In genomic region chr12:90945743-90946527, GRCm38 (mm10) we compare ENCODE assay signal across 20 mouse cellular contexts.
DNase-seq lines count a peak whose midpoint lies in the region; ATAC-seq lines count a peak whose summit lies in the region.
"Had no signal": no experiment of that assay in that cellular context is flagged by ENCODE, and none has a peak within 500 bp of the region (broad histone marks: within the 10 kb centered on the region; RNA-seq: fewer than 3 reads in every experiment).

No protein-coding gene starts in this region.

- no peaks in the 10 kb centered on the region for H3K27me3 ChIP-seq in heart, embryonic 14.5 days (ENCODE audit: control insufficient read depth, insufficient read depth, low read length)
- H3K27me3 ChIP-seq: stomach, embryonic 15.5 days had no signal

- intact Hi-C loops in left cerebral cortex, postnatal 10 days (cut with DNase I), result no loop called here

- H3K9me3 ChIP-seq in heart, embryonic 14.5 days (ENCODE audit: control insufficient read depth, low read length), result no peaks in the 10 kb centered on the region
- H3K9me3 ChIP-seq: midbrain, embryonic 10.5 days; stomach, embryonic 15.5 days had no signal

- H3K4me2 ChIP-seq in heart, embryonic 14.5 days (ENCODE audit: low read length), result peak overlapping the region; percentile 46
- H3K4me2 ChIP-seq: hindbrain, embryonic 14.5 days; stomach, embryonic 15.5 days had no signal

- no peaks in the 10 kb centered on the region for H3K36me3 ChIP-seq in heart, embryonic 14.5 days (ENCODE audit: control insufficient read depth, insufficient read depth, low read length)
- H3K36me3 ChIP-seq: midbrain, embryonic 10.5 days; stomach, embryonic 15.5 days had no signal

- 24% methylated on average over 6 of the region's 6 CpGs for WGBS in heart, embryonic 14.5 days

- ATAC-seq in heart, embryonic 14.5 days (ENCODE audit: insufficient number of reproducible peaks, insufficient read depth, low FRiP score, low read depth), result peak; percentile 88
- ATAC-seq: forebrain, embryonic 16.5 days had no signal

- H3K4me3 ChIP-seq in heart, embryonic 14.5 days (ENCODE audit: control insufficient read depth in 1 of 2, insufficient read depth in 1 of 2, low read depth in 1 of 2, low read length in 2 of 2), result no peak overlapping the region
- H3K4me3 ChIP-seq: midbrain, embryonic 10.5 days; stomach, embryonic 15.5 days had no signal

- DNase-seq in gastrocnemius, adult 18-20 months (ENCODE audit: low spot score), result peak; percentile 22
- no peak for DNase-seq in gastrocnemius, postnatal 10 days
- peak; percentile 69 for DNase-seq in fibroblast of lung, adult 2 months (ENCODE audit: low read depth)
- peak; percentile 17 for DNase-seq in retina, embryonic 14.5 days (ENCODE audit: low spot score)
- no peak for DNase-seq in cerebellum, postnatal 14 days
- DNase-seq in left cerebral cortex, postnatal 10 days (ENCODE audit: extremely low spot score in 1 of 2, low spot score in 2 of 2), result no peak
- no peak for DNase-seq in frontal cortex, adult 2 months (ENCODE audit: extremely low spot score in 1 of 2, low spot score in 1 of 2)
- DNase-seq: cerebellum, adult 9-10 months; kidney, adult 11 months; kidney, postnatal 14 days; layer of hippocampus, adult 9-11 months; lung, postnatal 14 days; right cerebral cortex, postnatal 14 days; thymus, postnatal 4 days had no signal

- H3K4me1 ChIP-seq in heart, embryonic 14.5 days (ENCODE audit: control insufficient read depth in 2 of 2, insufficient read depth in 2 of 2, low read length in 2 of 2), result peaks cover 0 to 4% of the 10 kb centered on the region in 2 experiments; a peak in 1 of 4 replicates
- H3K4me1 ChIP-seq: midbrain, embryonic 10.5 days; stomach, embryonic 15.5 days had no signal

- peak overlapping the region; percentile 92 for H3K27ac ChIP-seq in heart, embryonic 14.5 days (replicated peaks in 1 of 2; ENCODE audit: control insufficient read depth in 1 of 2, insufficient read depth in 1 of 2, low read depth in 2 of 2, low read length in 2 of 2)
- H3K27ac ChIP-seq: hindbrain, embryonic 14.5 days; liver, embryonic 14.5 days; midbrain, embryonic 10.5 days; stomach, embryonic 15.5 days had no signal

- H3K9ac ChIP-seq in heart, embryonic 14.5 days (ENCODE audit: low read length), result no peak overlapping the region
- H3K9ac ChIP-seq: hindbrain, embryonic 14.5 days; liver, embryonic 14.5 days; stomach, embryonic 15.5 days had no signal

Comparison
In these comparisons a context has a peak if more than half of its experiments do, and no peak if none do; other contexts are left out.
1. DNase-seq: peak in gastrocnemius, adult 18-20 months (single experiment), fibroblast of lung, adult 2 months (single experiment) and retina, embryonic 14.5 days (single experiment); none in gastrocnemius, postnatal 10 days (single experiment), cerebellum, postnatal 14 days (0 of 2), left cerebral cortex, postnatal 10 days (0 of 2) and frontal cortex, adult 2 months (0 of 2).